Mouse (Mus musculus) cerebellum, postnatal 36 days (tissue): Measurements from ENCODE around the gene Vmn1r225.
"Not testable (repeated sequence)": the region's sequence is repeated elsewhere in the genome, so short reads cannot be mapped to it uniquely, and the experiment has no call there.

Experiments used
- DNase-seq, 2 experiments: peaks; one replicate each; pipeline ENCODE4 v3.0.0; 2021 to 2022; ENCODE audit warnings: mixed read lengths in 2 of 2

Gene Vmn1r225

GRCm38 (mm10) chr17:20497858-20498257 lies at the start of gene Vmn1r225:
Gene Vmn1r225, plus strand, starts transcription at chr17:20498158.
- no peak for DNase-seq

DNA sequence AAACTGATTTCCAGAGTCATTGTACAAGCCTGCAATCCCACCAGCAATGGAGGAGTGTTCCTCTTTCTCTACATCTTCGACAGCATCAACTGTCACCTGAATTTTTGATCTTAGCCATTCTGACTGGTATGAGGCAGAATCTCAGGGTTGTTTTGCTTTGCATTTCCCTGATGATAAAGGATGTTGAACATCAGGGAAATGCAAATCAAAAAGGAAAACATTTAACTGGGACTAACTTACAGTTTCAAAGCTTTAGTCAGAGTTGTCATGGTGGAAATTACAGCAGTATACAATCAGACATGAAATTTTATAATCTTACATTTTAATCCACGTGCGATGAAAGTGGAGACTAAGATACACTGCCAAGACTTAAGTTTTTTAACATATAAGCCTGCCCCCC lies 24.6 kb upstream of the Vmn1r225 start:
- DNase-seq = no peak

DNA sequence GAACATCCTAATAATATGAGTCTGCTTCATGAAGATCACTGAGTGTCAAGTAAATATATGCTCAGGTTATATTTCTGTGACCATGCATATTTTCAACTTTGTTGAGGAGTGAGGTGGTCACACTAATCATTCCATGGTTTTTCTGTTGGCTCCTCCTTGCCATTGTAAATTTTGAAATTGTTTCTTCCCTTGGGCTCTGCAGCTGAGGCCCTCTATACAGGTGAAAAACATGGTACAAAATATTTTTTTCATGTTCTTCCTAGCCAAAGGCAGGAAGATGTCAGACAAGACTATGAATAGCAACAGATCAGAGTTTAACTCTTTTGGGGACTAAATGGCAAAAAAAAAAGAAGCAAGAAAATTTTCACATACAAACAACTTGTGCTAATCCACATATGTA lies 16.7 kb upstream of the Vmn1r225 start, which contains the start of gene Vmn2r108:
Gene Vmn2r108, minus strand, starts transcription at position 101 of the 400 bp plus-strand sequence.
- DNase-seq = no peak

GRCm38 (mm10) chr17:20508247-20508646 lies 10.3 kb downstream of the Vmn1r225 start:
- DNase-seq = not testable (repeated sequence)
